Mouse (Mus musculus): ENCODE data around the gene Pi16. TPM values are rescaled to one million over a fixed set of nuclear protein-coding genes. Genes with fewer than 3 reads are reported as not detected.
"Not testable (repeated sequence)": the region's sequence is repeated elsewhere in the genome, so short reads cannot be mapped to it uniquely, and the experiment has no call there.

Gene Pi16
- polyA plus RNA-seq, 1 experiment = 4.3 TPM

DNA sequence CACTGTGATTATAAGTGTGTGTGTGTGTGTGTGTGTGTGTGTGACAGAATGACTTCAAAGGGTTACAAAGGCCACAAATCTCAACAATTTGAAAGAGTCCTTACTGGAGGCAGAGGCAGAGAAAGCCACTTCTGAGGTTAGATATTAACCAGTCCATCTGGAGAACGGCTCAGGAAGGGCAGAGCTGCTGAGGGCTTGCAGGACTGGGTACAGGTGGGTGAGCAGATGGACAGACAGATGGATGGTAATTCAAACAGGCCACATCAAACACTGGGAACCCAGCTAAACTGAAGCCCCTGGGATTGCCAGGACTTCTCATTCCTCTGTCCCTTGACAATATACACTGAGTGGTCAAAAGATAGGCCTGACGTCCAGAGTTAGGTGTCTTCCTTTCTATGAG is 31.5 kb downstream of the Pi16 start:
- Histone ChIP-seq H3K4me1 (ENCODE audit: control insufficient read depth, insufficient read depth, low read length) (peaks cover 16% of the 10 kb centered on the region), H3K27me3 (ENCODE audit: control insufficient read depth, insufficient read depth, low read length) (no peaks in the 10 kb centered on the region), H3K4me3 (ENCODE audit: control insufficient read depth, low read depth, low read length) (no peak overlapping the region), H3K27ac (ENCODE audit: control insufficient read depth, insufficient read depth, low read depth, low read length) (no peak overlapping the region), H3K36me3 (ENCODE audit: control insufficient read depth, insufficient read depth, low read length) (no peaks in the 10 kb centered on the region)
- TF ChIP-seq POLR2A (IDR thresholded peaks at IDR 0.05; ENCODE audit: control insufficient read depth, low read depth, low read length) = no peak
- no peak for TF ChIP-seq CTCF (IDR thresholded peaks at IDR 0.05; ENCODE audit: control insufficient read depth, insufficient read depth, insufficient replicate concordance, low read depth, low read length)

DNA sequence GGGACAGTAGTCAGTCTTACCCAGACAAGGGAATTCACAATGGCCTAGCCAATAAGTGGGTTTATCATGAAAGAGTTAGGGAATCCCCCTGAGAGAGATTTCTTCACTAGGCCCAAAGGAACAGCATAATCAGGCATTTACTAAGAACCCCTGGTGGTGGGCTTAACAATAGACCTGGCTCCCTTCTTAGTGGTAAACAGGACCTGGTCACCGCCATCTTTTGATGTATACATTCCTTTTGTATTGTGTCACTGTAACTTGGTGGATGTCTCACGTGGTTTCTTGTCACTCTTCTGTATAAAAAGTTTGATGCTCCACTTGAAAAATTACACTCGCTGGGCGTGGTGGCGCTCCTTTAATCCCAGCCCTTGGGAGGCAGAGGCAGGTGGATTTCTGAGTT is 33.6 kb downstream of the Pi16 start:
- H3K36me3 ChIP-seq (ENCODE audit: control insufficient read depth, insufficient read depth, low read length); H3K4me3 ChIP-seq (ENCODE audit: control insufficient read depth, low read depth, low read length); H3K27me3 ChIP-seq (ENCODE audit: control insufficient read depth, insufficient read depth, low read length); H3K27ac ChIP-seq (ENCODE audit: control insufficient read depth, insufficient read depth, low read depth, low read length): not testable (repeated sequence)
- H3K4me1 ChIP-seq (ENCODE audit: control insufficient read depth, insufficient read depth, low read length) = peaks cover 17% of the 10 kb centered on the region

DNA sequence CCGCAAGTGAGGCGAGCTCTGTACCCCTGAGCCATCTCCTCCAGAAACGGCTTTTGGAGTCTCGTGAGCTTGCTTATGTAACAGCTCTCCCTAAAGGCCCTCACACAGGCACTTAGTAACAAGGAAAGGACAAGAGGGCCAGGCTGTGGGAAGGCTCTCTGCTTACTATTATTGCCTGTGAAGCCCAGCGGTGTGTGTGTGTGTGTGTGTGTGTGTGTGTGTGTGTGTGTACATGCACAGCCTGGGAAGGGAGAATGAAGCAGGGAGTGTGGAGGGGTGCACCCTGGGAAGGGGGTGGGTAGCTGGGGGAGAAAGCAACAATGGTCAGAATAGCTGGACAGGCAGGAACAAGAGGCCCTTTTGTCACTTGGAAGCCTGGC is 38.0 kb downstream of the Pi16 start:
- no peak for TF ChIP-seq POLR2A (IDR thresholded peaks at IDR 0.05; ENCODE audit: control insufficient read depth, low read depth, low read length)
- no peak for TF ChIP-seq CTCF (IDR thresholded peaks at IDR 0.05; ENCODE audit: control insufficient read depth, insufficient read depth, insufficient replicate concordance, low read depth, low read length)
- Histone ChIP-seq H3K4me3 (ENCODE audit: control insufficient read depth, low read depth, low read length) (no peak overlapping the region), H3K27ac (ENCODE audit: control insufficient read depth, insufficient read depth, low read depth, low read length) (peak overlapping the region; percentile 60)

DNA sequence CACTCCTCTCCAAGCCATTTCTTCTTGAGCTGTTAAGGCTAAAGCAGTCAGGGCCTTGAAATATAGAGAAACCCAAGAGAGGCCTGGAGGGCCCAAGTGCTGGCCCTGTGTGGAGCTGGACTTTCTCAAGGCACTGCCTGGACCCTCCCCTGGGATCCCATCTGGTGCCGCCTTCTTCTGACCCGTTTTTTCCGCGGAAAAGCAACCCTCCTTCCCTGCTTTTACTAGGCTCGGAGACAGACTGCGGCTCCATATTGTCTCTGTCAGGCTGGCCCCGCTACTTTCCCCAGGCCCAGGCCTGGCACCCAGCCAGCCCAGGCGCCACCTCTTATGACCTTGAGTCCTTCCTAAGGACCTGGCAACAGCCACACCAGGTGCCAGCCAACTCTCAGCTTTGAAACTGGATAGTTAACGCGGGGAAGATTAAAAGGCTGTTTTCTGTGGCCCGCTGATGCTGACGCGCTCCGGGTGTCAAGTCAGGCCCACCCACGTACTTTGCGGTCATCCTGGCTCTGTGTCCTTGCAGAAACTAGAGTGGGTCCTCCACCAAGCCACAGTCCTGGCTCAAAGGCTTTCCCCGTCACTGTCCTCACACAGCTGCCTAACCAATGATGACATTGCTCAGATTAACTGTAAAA is 38.5 kb downstream of the Pi16 start:
- Histone ChIP-seq H3K27ac (ENCODE audit: control insufficient read depth, insufficient read depth, low read depth, low read length) (peak overlapping the region; percentile 67), H3K27me3 (ENCODE audit: control insufficient read depth, insufficient read depth, low read length) (no peaks in the 10 kb centered on the region), H3K4me3 (ENCODE audit: control insufficient read depth, low read depth, low read length) (no peak overlapping the region; the same call in 1 of the 2 replicates), H3K36me3 (ENCODE audit: control insufficient read depth, insufficient read depth, low read length) (no peaks in the 10 kb centered on the region), H3K4me1 (ENCODE audit: control insufficient read depth, insufficient read depth, low read length) (peaks cover 19% of the 10 kb centered on the region)
- TF ChIP-seq CTCF (IDR thresholded peaks at IDR 0.05; ENCODE audit: control insufficient read depth, insufficient read depth, insufficient replicate concordance, low read depth, low read length) = no peak
- TF ChIP-seq POLR2A (IDR thresholded peaks at IDR 0.05; ENCODE audit: control insufficient read depth, low read depth, low read length) = no peak; the same call in 1 of the 2 replicates

More for the DNA sequence above, 38.0 kb downstream of the Pi16 start:
- Histone ChIP-seq H3K36me3 (ENCODE audit: control insufficient read depth, insufficient read depth, low read length) (no peaks in the 10 kb centered on the region), H3K4me1 (ENCODE audit: control insufficient read depth, insufficient read depth, low read length) (peaks cover 19% of the 10 kb centered on the region), H3K27me3 (ENCODE audit: control insufficient read depth, insufficient read depth, low read length) (no peaks in the 10 kb centered on the region)

DNA sequence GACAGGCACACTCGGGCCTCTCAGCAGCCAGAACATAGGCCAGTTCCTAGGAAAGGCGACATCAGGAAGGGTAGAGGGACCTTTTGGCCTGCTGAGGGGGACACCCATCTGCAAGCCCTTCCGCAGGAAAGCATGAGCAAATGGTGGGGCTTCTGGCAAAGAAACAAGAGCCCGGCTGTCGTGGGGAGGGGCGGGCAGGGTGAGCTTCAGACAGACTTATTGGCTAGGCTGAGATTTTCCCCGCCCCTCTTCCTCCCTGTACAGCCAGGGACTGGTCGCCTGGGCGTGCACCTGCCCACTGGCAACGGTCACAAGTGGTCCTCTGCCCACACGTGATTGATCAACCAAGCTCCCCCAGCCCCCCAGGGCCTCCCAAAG is 39.0 kb downstream of the Pi16 start:
- peaks cover 19% of the 10 kb centered on the region for H3K4me1 ChIP-seq (ENCODE audit: control insufficient read depth, insufficient read depth, low read length)

DNA sequence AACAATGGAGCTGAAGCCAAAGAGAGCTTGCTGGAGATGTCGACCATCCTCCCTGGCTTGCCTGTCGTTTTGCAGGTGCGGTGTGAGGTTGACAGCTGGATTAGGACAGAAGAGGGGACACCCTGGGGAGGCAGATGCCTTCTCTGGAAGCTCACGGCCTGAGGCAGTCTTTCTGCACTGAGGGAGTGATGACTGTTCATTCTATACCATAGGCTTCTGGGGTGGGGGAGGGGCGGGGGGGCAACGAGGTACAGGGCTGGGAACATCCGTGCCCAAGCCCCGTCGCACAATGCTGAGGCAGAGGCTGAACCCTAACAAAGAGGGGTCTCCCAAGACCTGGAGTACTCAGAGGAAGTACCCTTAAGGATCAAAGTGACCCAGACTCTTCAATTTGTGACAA is 39.4 kb downstream of the Pi16 start:
- Histone ChIP-seq H3K36me3 (ENCODE audit: control insufficient read depth, insufficient read depth, low read length) (no peaks in the 10 kb centered on the region), H3K4me1 (ENCODE audit: control insufficient read depth, insufficient read depth, low read length) (peaks cover 19% of the 10 kb centered on the region), H3K27ac (ENCODE audit: control insufficient read depth, insufficient read depth, low read depth, low read length) (peak overlapping the region; percentile 11; the same call in 1 of the 2 replicates), H3K4me3 (ENCODE audit: control insufficient read depth, low read depth, low read length) (no peak overlapping the region; the same call in 1 of the 2 replicates), H3K27me3 (ENCODE audit: control insufficient read depth, insufficient read depth, low read length) (no peaks in the 10 kb centered on the region)
- TF ChIP-seq CTCF (IDR thresholded peaks at IDR 0.05; ENCODE audit: control insufficient read depth, insufficient read depth, insufficient replicate concordance, low read depth, low read length) = no peak
- TF ChIP-seq POLR2A (IDR thresholded peaks at IDR 0.05; ENCODE audit: control insufficient read depth, low read depth, low read length) = no peak

More for the DNA sequence above, 39.0 kb downstream of the Pi16 start:
- Histone ChIP-seq H3K27me3 (ENCODE audit: control insufficient read depth, insufficient read depth, low read length) (no peaks in the 10 kb centered on the region), H3K4me3 (ENCODE audit: control insufficient read depth, low read depth, low read length) (no peak overlapping the region; the same call in none of the 2 replicates), H3K27ac (ENCODE audit: control insufficient read depth, insufficient read depth, low read depth, low read length) (peak overlapping the region; percentile 67), H3K36me3 (ENCODE audit: control insufficient read depth, insufficient read depth, low read length) (no peaks in the 10 kb centered on the region)
- TF ChIP-seq CTCF (IDR thresholded peaks at IDR 0.05; ENCODE audit: control insufficient read depth, insufficient read depth, insufficient replicate concordance, low read depth, low read length) (no peak), POLR2A (IDR thresholded peaks at IDR 0.05; ENCODE audit: control insufficient read depth, low read depth, low read length) (0 out of 2 replicates have a peak, but pooled peaks have one; percentile 40)

DNA sequence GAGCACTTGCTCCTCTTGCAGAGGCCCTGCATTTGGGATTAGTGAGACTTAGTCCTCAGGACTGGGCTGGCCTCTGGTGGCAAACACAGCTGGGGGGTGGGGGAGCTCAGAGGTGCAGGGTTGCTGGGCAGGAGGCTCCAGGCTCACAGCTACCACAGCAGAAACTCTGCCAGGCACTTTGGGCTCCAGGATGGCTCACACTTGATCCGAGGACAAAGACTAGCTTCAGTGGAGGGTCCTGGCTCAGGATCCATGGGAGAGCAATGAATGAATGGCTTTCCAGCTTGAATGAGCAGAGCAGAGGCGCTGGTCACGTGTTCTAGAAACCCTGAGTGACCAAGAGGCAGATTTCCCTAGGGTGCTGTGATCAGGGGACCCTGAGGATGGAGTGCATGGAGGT is 41.4 kb downstream of the Pi16 start:
- H3K36me3 ChIP-seq (ENCODE audit: control insufficient read depth, insufficient read depth, low read length) = no peaks in the 10 kb centered on the region
- TF ChIP-seq POLR2A (IDR thresholded peaks at IDR 0.05; ENCODE audit: control insufficient read depth, low read depth, low read length) (no peak), CTCF (IDR thresholded peaks at IDR 0.05; ENCODE audit: control insufficient read depth, insufficient read depth, insufficient replicate concordance, low read depth, low read length) (no peak)
- no peak overlapping the region for H3K4me3 ChIP-seq (ENCODE audit: control insufficient read depth, low read depth, low read length)
- peaks cover 21% of the 10 kb centered on the region for H3K4me1 ChIP-seq (ENCODE audit: control insufficient read depth, insufficient read depth, low read length)
- no peak overlapping the region for H3K27ac ChIP-seq (ENCODE audit: control insufficient read depth, insufficient read depth, low read depth, low read length)
- no peaks in the 10 kb centered on the region for H3K27me3 ChIP-seq (ENCODE audit: control insufficient read depth, insufficient read depth, low read length)
